ENCODE assay signal across 10 mouse cellular contexts in genomic region chr8:120409371-120410013, GRCm38 (mm10).
DNase-seq lines count a peak whose midpoint lies in the region; ATAC-seq lines count a peak whose summit lies in the region.
"Had no signal": no experiment of that assay in that cellular context is flagged by ENCODE, and none has a peak within 500 bp of the region (broad histone marks: within the 10 kb centered on the region; RNA-seq: fewer than 3 reads in every experiment).

No protein-coding gene starts in this region.

- no peak overlapping the region for H3K4me2 ChIP-seq in kidney, embryonic 15.5 days
- H3K4me2 ChIP-seq in forebrain, embryonic 14.5 days (ENCODE audit: low read length), result no peak overlapping the region
- no peak overlapping the region for H3K4me2 ChIP-seq in liver, embryonic 16.5 days (ENCODE audit: low read depth, low read length)
- H3K4me2 ChIP-seq: embryonic facial prominence, embryonic 13.5 days; limb, embryonic 12.5 days had no signal

- DNase-seq in kidney, postnatal 36 days, result no peak
- DNase-seq in embryo, embryonic 10 days (ENCODE audit: low spot score), result peak; percentile 83
- DNase-seq in forebrain, embryonic 14.5 days (ENCODE audit: low spot score), result no peak
- no peak for DNase-seq in adrenal gland, adult 18-20 months (ENCODE audit: low spot score in 2 of 2)
- DNase-seq in natural killer cell, adult 2 months (ENCODE audit: low spot score in 2 of 2), result no peak
- DNase-seq in adrenal gland, adult 2 months, result no peak

- H3K27me3 ChIP-seq in kidney, embryonic 15.5 days, result peaks cover 28% of the 10 kb centered on the region; the same call in 1 of the 2 replicates
- no peaks in the 10 kb centered on the region for H3K27me3 ChIP-seq in forebrain, embryonic 14.5 days (replicated peaks; ENCODE audit: control insufficient read depth, insufficient read depth, low read length)
- H3K27me3 ChIP-seq in liver, embryonic 16.5 days (ENCODE audit: control insufficient read depth, insufficient read depth, low read depth, low read length), result no peaks in the 10 kb centered on the region
- H3K27me3 ChIP-seq: embryonic facial prominence, embryonic 13.5 days had no signal

- 31% methylated on average over 11 of the region's 11 CpGs for WGBS in kidney, embryonic 15.5 days
- WGBS in forebrain, embryonic 14.5 days, result 61% methylated on average over 11 of the region's 11 CpGs
- WGBS in liver, embryonic 16.5 days (ENCODE audit: insufficient replicate concordance), result 65% methylated on average over 11 of the region's 11 CpGs

- 0 out of 2 replicates have a peak, but pooled peaks have one; percentile 9 for ATAC-seq in kidney, embryonic 15.5 days (replicated peaks; ENCODE audit: low FRiP score)
- ATAC-seq in forebrain, embryonic 14.5 days, result no peak
- peak; percentile 71 for ATAC-seq in liver, embryonic 16.5 days (ENCODE audit: low read depth)

- no peaks in the 10 kb centered on the region for H3K9me3 ChIP-seq in kidney, embryonic 15.5 days (replicated peaks)
- H3K9me3 ChIP-seq in forebrain, embryonic 14.5 days (replicated peaks; ENCODE audit: control insufficient read depth, low read length), result no peaks in the 10 kb centered on the region
- no peaks in the 10 kb centered on the region for H3K9me3 ChIP-seq in liver, embryonic 16.5 days (replicated peaks; ENCODE audit: control insufficient read depth, low read length)
- H3K9me3 ChIP-seq: embryonic facial prominence, embryonic 13.5 days; limb, embryonic 12.5 days had no signal

- H3K27ac ChIP-seq in kidney, embryonic 15.5 days, result no peak overlapping the region
- 0 out of 2 replicates have a peak overlapping the region, but pooled peaks have one; percentile 11 for H3K27ac ChIP-seq in forebrain, embryonic 14.5 days (ENCODE audit: low read depth, low read length)
- no peak overlapping the region; the same call in 1 of the 2 replicates for H3K27ac ChIP-seq in liver, embryonic 16.5 days (ENCODE audit: low read length)
- H3K27ac ChIP-seq: embryonic facial prominence, embryonic 13.5 days; limb, embryonic 12.5 days had no signal

- no peaks in the 10 kb centered on the region for H3K36me3 ChIP-seq in kidney, embryonic 15.5 days
- no peaks in the 10 kb centered on the region for H3K36me3 ChIP-seq in forebrain, embryonic 14.5 days (ENCODE audit: control insufficient read depth, insufficient read depth, low read length)
- H3K36me3 ChIP-seq in liver, embryonic 16.5 days (ENCODE audit: control insufficient read depth, insufficient read depth), result no peaks in the 10 kb centered on the region
- H3K36me3 ChIP-seq: embryonic facial prominence, embryonic 13.5 days; limb, embryonic 12.5 days had no signal

- peaks cover 63% of the 10 kb centered on the region for H3K4me1 ChIP-seq in kidney, embryonic 15.5 days
- peaks cover 73% of the 10 kb centered on the region for H3K4me1 ChIP-seq in forebrain, embryonic 14.5 days (ENCODE audit: control insufficient read depth, insufficient read depth, low read length)
- H3K4me1 ChIP-seq in liver, embryonic 16.5 days (ENCODE audit: control insufficient read depth, low read depth, low read length), result peaks cover 31% of the 10 kb centered on the region

- no peak overlapping the region for H3K4me3 ChIP-seq in kidney, embryonic 15.5 days (replicated peaks)
- H3K4me3 ChIP-seq in forebrain, embryonic 14.5 days (ENCODE audit: low read depth, low read length), result no peak overlapping the region
- H3K4me3 ChIP-seq in liver, embryonic 16.5 days (ENCODE audit: low read depth, low read length), result no peak overlapping the region
- H3K4me3 ChIP-seq: embryonic facial prominence, embryonic 13.5 days; limb, embryonic 12.5 days had no signal

- H3K9ac ChIP-seq in kidney, embryonic 15.5 days, result no peak overlapping the region
- H3K9ac ChIP-seq in forebrain, embryonic 14.5 days (ENCODE audit: low read length), result no peak overlapping the region
- H3K9ac ChIP-seq in liver, embryonic 16.5 days (ENCODE audit: low read depth, low read length), result no peak overlapping the region
- H3K9ac ChIP-seq: limb, embryonic 12.5 days had no signal
